Mouse (Mus musculus): ENCODE measurements around the gene Rab23. TPM values are rescaled to one million over a fixed set of nuclear protein-coding genes. Genes with fewer than 3 reads are reported as not detected.
"Not testable (repeated sequence)": the region's sequence is repeated elsewhere in the genome, so short reads cannot be mapped to it uniquely, and the experiment has no call there.

Gene Rab23
- total RNA-seq, 2 experiments from 2014 or later, result 2.4 to 3.6 TPM

DNA sequence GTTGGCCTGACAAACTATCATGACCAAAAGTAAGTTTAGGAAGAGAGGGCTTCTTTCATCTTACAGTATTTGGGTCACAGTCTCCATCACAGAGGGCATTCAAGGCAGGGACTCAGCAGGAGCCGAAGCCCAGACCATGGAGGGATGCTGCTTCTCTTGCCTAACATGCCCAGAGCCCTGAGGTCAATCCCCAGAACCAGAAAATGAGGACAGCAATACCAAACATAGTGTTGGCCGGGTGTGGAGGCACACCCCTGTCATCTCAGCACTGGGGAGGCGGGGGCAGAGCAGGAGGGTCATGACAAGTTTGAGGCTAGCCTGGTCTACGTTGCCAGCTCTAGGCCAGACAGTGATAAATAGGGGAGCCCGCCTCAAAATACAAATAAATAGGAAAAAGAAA lies 5.4 kb downstream of the Rab23 start:
- ATAC-seq (replicated peaks; ENCODE audit: poor library complexity, severe bottlenecking), result no peak

DNA sequence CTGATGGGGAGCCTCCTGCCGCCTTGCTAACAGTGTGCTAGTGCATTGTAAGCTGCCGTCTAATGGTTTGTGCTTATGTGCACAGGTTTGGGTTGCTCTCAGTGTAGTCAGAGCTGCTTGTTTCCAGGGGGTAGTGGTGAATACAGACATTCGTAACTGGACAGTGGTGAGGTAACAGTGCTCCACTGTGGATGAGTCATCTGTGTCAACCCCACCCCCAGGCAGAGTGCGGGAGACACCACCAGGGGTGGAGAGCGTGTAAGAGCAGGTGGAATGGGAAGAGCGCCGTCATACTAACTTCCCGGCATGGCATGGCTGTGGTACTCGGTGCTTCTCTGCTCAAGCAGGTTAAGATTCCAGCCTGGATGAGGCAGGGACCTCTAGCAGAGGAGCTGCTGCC lies 13.4 kb downstream of the Rab23 start:
- peak; percentile 57 for ATAC-seq (replicated peaks; ENCODE audit: poor library complexity, severe bottlenecking)

DNA sequence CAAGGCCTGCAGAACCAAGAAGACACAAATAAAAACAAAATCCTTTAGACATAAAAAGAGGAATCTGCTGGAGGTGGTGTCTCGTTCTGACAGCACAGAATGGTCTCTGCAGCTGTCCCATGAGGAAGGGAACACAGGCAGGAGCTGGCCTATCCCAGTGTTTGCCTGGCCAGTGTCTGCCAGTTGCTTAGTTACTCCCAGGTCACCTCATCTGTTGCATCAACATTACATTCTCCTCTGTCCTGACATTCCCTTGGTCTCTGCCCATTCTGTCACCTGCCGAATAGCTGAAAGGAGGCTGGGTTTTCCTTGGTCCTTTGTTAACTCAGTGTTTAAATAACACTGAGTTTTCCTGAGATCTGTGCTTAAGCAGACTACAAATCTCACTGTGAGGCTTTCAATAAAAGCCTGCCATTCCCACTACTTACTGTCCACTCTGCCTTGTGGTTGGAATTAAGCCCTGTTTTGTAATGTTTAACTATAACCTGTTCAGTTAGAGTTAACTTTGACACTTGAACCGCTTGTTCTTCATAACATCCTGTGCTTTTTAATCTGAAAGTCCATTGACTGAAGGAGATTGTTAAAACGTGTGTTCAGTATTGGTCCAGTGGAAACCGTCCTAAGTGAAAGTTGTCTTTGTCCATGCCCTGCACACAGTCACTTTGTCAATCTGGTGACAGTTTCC lies 14.5 kb downstream of the Rab23 start:
- ATAC-seq (replicated peaks; ENCODE audit: poor library complexity, severe bottlenecking), result no peak

DNA sequence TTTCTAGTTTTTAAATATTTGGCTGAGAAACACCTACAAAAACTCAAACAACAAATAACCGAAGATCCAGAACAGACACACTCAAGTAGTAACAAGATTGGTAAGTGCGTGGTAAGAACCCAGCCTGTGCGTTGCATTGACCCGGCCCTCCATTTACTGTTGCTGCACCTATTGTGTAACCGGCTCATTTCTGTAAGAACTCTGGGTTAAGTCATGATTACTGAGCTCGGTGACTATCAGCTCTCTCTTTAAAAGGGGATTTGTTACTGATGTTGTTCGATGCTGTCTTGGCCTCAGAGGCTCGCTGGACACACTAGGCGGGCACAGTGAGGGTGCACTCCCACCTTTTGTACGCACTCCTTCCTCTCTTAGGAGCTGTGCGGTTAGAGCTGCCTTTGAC lies 18.6 kb downstream of the Rab23 start:
- ATAC-seq (replicated peaks; ENCODE audit: poor library complexity, severe bottlenecking), result peak; percentile 55

DNA sequence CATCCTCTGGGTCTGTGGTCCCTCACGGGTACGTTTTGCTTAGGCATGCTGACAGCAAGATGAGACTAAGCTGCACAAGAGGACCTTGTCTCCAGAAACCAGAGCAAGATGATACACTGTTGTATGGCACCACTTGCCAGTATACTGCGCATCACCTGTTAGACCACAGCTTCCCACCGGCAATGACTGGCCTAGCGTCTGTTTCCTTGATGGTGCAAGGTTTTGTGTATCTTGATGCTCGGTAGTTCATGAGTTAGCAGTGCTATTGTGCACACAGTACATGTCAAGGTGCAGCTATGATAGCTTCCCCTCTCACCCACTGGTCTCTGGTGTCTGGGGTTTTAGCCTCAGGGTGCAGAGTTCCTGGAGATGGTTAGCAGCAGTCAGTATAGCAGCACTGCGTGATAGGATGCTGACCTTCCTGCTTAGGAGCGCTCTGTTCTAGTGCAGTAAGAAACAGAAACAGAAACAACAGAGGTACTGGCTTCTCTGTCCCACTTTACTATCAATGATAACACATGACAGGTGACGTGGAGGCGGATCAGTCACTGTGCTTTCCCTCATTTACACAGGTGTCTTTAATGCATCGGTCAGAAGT lies 19.1 kb downstream of the Rab23 start:
- ATAC-seq (replicated peaks; ENCODE audit: poor library complexity, severe bottlenecking), result peak; percentile 68

DNA sequence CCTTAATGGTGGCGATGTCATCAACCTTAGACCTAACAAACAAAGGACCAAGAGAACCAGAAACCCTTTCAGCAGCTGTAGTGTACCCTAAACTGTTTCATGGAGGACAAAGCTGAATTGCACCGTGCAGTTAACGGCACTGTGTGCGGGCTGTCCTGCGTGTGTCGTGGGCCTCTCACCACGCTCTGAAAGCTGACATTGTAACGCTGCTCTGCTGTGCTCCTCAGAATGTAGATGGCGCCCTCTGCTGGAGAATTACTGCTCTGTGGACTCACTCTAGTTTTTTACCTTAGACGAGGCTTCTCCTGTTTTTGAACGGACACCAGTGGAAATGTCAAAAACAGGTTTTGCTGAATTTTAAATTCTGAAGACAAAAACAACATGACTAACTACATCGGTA lies 19.6 kb downstream of the Rab23 start:
- peak; percentile 65 for ATAC-seq (replicated peaks; ENCODE audit: poor library complexity, severe bottlenecking)

DNA sequence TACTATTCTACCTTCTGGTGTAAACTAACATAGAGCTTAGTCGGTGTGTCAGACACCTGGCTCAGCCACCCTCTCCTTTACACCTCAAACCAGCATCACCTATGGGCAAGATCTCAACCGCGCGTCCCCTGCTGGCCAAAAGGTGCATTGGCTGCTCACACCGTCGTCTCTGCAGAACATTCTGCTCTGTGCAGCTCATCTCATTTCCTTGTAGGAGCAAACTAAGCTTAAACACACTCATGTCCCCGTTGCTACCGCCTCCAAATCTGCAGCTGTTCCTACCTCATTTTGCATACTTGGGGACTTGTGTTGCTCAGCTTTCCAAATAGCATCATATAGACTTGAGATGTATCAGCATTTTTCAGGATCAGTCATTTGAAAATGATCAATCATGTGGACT lies 23.2 kb downstream of the Rab23 start:
- peak; percentile 31 for ATAC-seq (replicated peaks; ENCODE audit: poor library complexity, severe bottlenecking)

DNA sequence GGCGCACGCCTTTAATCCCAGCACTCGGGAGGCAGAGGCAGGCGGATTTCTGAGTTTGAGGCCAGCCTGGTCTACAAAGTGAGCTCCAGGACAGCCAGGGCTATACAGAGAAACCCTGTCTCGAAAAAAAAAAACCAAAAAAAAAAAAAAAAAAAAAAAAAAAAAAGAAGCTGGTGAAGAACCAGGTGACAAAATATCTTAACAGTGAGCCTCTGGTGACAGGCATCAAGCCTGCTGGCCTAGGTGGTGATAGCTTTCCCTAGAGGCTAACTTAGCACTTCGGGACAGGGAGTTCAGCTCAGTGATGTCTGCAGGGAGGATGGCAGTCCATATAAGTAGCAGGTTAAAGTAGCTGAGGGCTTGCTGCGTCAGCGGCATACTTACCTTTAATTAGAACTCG lies 25.1 kb downstream of the Rab23 start:
- not testable (repeated sequence) for ATAC-seq (replicated peaks; ENCODE audit: poor library complexity, severe bottlenecking)

DNA sequence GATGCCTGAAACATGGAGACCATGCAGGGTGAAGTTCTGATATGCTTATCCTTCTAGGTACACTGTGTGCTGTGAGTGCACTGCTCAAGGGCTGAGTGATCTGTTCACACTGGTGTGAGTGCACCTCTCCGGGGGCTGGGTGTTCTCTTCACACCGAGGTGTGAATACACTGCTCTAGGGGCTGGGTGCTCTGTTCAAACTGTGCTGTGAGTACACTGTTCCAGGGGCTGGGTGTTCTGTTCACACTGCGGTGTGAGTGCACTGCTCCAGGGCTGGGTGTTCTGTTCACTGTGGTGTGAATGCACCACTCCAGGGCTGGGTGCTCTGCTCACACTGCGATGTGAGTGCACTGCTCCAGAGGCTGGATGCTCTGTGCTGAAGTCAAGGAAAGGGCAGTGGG lies 26.2 kb downstream of the Rab23 start:
- no peak for ATAC-seq (replicated peaks; ENCODE audit: poor library complexity, severe bottlenecking)

DNA sequence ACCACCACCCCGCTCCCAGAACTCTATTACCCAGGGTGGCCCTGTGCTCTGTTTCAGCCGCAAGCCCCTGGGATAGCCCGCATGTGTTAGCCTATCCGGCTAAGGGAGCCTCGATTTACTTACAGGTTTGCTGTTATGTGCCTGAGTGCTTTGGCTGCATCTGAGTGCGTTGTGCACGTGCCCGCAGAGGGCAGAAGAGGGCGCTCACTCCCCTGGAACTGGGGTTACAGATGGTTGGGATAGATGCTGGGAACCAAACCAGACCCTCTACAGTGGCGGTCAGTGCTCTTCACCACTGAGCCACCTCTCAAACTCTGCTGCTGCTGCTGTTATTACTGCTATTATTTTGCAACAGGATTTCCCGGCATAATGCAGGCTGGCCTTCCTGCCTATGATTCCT lies 29.4 kb downstream of the Rab23 start:
- ATAC-seq (replicated peaks; ENCODE audit: poor library complexity, severe bottlenecking), result no peak; the same call in 1 of the 2 replicates

DNA sequence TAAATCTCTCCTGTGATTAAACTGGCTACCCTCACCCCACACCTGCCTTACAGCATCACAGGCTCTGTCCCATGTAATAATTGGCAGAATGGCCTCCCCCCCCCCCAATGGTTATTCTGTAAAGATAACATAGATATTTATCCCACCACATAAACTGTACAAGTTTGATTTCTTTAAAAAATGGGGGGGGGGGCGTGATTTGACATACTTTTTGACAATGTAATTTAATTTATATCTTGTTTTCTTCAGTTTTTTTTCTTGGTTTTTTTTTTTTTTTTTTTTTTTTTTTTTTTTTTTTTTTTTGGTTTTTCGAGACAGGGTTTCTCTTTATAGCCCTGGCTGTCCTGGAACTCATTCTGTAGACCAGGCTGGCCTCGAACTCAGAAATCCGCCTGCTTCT lies 30.0 kb downstream of the Rab23 start:
- not testable (repeated sequence) for ATAC-seq (replicated peaks; ENCODE audit: poor library complexity, severe bottlenecking)

DNA sequence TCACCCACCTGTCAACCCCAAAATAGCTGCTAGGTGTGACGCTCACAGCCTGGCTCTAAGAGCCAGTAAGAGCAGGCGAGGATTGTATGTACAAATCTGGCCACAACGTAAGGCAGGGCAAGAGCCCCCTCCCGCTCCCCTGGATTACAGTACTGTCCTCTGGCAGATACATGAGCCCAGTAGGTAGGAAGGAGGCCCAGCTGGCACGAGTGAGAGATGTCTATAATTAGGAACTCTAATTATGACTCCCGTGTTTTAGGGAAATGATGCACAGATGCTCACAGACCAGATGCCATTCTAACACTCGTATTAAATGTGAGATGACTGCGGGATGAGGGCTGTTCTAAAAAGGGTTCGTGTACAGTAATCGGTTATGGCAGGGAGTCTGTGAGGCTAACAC lies 31.6 kb downstream of the Rab23 start:
- ATAC-seq (replicated peaks; ENCODE audit: poor library complexity, severe bottlenecking), result no peak

DNA sequence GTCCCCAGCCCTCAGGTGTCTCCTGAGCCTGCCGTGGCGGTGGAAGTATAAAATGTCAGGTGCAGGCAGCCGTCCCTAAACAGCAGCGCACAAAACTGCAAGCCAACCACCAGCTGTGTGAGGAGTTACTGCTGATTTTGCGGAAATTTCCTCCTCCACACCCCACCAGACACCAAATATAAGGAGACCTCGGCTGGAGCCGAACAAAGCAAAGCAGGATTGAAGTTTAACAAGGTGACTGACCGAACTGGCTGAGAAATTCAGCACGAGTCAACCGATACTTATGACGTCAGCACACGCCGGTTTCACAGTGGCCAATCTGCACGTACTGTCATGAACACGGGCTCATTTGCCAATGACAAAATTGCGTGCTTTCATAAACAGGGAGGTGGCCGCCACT lies 34.4 kb downstream of the Rab23 start:
- ATAC-seq (replicated peaks; ENCODE audit: poor library complexity, severe bottlenecking), result no peak

DNA sequence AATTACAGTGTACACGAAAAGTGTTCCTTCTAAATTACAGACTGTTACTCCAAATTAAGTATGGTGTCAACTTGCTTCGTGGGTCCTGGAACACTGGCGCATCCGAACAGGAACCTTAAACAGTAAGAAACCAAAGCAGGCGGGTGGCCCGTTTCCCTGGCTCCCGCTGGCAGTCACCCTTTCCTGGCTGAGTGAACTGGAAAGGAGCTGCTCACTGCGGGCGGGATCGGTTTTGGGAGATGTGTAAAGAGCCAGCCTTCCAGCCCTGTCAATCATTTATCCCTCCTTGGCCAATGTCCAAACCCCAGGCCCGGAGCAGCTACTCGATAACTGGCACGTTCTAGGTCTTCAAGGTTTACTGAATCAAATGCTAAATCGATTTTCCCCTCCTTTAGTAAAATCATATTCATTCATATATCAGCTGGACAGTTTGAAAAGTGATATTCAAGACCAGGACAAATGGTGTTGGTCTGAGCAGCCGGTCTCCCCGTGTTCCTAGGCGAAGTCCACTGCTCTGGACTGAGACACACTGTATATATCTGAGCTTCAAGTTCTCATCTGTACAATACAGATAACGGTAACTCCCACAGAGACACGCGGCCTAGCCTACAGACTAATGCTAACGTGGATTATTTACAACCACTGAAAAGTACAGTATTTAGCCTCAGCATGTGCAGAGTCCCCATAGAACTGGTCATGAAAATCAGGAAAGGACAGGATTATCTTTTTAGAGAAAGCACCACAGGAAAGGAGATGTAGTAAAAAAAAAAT lies 35.5 kb downstream of the Rab23 start:
- ATAC-seq (replicated peaks; ENCODE audit: poor library complexity, severe bottlenecking), result no peak

DNA sequence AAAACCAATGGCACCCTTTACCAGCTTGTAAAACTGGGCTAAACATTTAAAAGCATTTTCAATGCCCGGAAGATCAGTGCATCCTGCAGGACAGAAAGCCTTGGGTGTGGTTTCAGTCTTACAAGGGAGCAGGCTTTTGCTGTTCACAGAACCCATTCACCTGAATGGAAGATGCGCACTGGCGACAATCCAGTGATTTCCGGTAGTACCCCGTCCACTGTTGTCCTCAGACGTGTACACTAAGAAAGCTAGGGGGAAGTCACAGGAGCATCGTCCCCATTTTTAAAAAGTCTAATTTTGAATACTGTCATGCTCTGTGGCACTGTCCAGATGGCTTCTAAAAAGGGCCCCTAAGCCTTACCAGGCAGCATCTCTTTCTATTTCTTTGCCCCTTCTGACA lies 36.1 kb downstream of the Rab23 start:
- no peak for ATAC-seq (replicated peaks; ENCODE audit: poor library complexity, severe bottlenecking)

DNA sequence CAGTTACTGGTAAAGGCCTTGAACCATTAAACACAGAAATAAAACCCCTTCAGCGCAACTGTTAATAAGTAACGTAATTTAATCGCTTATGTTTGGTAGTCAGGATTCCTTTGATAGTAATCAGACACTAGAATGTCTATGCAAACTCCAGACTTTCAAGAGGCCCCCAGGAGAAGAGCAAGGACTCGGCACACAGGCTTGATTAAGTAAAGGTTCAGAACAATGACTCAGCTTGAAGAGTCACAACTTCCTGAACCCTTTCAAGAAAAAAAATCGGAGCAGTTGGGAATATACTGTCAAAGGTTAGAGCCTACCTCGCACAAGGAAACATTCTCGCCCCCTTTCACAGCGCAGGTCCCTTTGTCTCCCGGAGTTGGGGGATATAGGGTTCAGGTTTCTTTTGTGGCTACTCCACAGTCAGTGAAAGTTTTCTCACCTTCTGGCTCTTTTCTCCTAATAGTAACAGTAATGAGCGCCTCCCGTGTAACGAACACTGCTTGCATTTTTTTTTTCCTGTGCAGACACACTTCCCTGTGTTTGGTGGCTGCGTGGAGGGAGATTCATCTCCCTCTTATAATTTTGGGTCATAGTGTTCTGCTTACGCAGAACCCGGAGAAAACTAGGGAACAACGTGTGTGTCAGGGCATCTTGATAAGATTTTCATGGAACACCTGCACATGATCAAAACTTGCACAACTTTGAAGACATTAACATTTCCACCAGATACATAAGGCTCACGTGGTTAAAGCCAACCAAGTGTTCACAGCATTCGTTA lies 36.8 kb downstream of the Rab23 start:
- ATAC-seq (replicated peaks; ENCODE audit: poor library complexity, severe bottlenecking), result peak; percentile 23

DNA sequence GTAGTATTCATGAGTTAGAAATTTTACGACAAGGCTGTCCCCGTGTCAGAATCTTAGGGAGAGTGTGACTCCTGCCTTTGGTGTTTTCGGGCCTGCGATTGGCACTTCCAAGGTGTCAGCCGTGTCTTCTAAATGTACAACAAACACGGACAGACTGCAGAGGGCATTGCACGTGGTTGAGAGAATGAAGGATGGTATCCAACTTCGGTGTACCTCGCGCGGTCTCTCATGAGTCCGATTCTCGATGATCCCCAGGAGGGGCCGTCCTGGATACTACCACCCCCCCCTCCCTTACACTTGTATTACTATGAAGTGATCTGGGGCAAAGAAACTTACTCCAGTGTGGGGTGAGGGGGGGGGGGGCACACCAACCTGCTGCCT lies 37.3 kb downstream of the Rab23 start:
- ATAC-seq (replicated peaks; ENCODE audit: poor library complexity, severe bottlenecking), result peak; percentile 16

DNA sequence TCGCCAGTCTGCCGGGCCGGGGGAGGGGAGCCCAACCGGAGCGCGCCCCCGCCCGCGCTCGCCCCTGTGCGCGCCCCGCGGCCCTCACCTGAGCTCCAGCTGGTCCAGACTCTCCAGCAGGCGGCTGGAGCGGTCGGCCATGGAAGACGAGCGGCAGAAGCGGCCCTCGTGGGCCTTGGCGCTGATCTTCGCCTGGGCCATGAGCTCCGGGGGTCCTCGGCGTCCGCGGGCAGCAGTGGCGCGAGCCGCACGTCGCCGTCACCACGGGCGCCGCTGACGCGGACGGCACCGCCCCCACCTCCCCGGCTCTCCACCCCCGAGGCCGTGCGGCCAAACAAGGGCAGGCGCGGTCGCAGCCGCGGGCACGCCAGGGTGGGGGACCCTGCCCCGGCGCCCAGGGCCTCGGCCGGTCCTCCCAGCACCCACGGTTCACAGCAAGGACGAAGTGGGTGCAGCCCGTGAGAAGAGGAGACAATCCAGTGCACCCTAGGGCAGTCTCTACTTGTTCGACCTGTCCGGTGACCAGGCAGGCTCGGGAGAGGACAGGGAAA lies 37.9 kb downstream of the Rab23 start, which contains the start of gene Bag2:
Gene Bag2 (minus strand): TSS at position 305 of the 551 bp plus-strand sequence.
- ATAC-seq (replicated peaks; ENCODE audit: poor library complexity, severe bottlenecking), result peak; percentile 81

DNA sequence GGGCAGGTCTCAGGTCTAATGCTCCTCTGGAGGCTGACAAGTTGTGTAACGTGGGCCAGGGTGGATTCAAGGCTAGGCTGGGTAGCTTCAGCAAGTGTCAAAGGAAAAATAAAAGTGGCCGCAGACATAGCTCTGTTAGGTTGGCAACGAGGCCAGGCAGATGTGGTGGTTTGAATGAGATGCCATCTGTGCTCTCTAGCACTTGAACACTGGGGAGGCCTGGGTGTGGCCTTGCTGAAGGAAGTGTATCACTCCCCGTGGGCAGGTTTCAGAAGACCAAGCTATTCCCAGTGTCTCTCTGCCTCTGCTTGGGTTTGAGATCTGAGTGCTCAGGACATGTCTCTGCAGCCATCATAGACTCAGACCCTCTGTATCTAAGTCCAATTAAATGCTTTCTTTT lies 38.8 kb downstream of the Rab23 start:
- peak; percentile 12; the same call in 1 of the 2 replicates for ATAC-seq (replicated peaks; ENCODE audit: poor library complexity, severe bottlenecking)

DNA sequence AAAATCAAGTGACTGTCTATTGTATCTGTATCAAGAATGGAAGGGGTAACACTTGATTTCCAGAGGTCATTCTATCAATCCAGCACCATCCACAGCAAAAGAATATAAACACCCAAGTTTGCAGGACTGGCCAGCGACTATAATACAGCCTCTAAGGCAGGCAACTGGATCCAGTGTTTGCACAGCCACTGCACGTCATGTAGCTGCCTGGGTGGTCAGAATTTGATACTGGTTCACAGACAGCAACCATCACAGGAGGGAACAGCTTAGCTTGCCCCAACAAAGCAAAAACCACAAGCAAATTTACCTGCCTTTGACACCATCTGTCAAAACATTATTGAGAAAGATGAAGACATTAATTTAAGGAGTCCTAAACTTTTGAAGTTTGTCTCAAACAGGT lies 44.1 kb downstream of the Rab23 start:
- no peak for ATAC-seq (replicated peaks; ENCODE audit: poor library complexity, severe bottlenecking)
